Mouse (Mus musculus): ENCODE measurements around the gene Suds3.

Suds3 gene

DNA sequence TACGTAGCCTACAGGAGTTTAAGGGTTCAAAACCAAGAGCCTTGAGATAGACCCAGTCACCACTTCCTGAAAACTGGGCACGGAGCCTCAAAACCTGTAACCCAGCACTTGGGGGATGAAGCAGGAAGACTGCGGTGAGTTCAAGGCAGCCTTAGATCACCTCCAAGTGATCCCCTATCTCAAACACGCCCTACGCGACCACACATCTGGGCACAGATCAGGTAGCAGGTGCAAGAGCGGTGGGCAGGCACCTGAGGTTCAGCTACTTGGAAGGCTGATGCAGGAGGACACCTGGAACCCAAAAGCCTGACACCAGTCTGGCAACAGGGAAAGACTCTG lies 4.2 kb downstream of the Suds3 start:
- no peak for DNase-seq (ENCODE audit: low spot score in 2 of 2)

DNA sequence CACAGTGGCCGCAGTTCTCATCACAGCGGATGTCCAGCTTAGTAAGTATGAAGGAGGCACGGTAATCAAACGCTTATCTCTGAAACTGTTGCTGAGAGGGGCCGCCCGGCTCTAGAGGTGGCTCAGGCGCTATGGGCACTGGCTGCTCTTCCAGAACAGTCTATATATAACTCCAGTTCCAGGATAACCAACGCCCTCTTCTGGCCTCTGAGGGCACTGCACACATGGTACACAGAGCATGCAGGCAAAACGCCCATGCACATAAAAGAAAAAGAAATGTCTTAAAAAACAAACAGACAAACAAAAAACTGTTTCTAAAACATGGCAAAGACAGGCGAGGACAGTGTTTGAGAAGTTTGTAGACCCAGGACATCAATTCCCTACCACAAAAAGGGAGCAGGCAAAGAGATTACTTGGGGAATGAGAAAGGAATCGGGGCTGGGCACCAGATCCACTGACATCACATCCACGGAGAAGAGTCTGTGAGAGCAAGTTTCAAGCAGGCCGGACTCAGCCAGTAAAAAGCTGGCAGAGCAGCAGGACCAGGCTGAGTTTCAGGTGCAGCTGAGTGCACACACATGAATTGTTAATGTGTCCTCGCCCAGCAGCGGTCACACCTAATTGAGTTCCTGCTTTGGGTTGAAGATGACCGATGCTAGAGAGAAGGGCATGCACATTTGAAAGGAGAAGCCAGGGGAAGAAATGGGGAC lies 4.7 kb downstream of the Suds3 start:
- DNase-seq (ENCODE audit: low spot score in 2 of 2) = no peak

DNA sequence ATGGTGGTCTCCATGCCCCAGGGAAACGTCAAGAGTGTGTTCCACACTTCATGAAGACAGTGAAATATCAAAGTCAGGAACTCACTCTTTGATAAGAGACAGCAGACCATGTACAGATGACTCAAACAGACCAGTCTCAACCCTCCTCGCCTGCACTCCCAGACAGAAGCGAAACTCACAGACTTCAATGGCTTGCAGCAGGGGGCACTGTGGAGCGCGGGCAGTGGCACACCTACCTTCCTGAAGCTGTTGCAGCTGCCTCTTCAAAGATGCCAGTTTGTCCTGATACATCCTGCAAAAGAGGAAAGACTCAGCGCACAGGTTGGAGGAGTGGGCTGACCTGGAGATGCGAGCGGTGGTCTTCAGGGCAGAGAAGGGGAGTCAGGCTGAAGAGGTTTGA lies 6.4 kb downstream of the Suds3 start:
- DNase-seq (ENCODE audit: low spot score in 2 of 2) = no peak

DNA sequence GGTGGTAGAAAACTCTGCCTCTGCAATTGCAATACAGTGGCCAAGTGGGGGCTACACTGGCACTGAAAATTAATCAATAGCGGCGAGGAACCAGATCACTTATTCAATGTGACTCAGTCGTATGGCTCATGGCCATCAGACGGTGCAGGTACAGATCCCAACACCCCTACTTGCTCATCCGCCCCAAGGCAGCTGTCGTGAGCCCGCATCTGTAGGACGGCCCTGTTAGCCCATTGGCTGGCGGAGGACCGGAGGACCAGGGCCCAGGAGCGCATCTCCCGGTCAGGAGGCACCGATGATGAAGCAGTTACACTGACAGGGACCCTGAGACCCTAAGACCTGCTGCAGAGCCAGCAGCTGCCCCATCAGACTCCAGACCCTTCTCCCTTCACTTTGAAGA lies 7.2 kb downstream of the Suds3 start:
- no peak for DNase-seq (ENCODE audit: low spot score in 2 of 2)

DNA sequence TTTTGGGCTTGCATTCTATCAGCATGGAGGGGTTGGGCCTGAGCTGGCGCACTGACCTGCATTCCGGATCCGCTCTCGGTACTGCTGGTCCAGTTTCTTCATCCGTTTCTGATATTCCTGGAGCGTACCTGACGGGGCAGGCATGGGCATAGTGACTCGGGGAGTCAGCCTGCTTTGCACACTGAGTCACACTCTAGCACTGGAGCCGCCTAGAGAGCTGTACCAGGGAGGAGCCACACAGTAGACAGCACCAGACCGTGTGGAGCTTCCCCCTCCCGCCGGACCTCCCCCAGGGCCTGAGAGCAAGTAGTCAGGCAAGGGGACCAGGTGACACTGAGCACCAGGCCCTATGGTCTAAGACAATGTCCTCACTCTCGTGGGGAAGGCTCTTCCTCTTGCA lies 7.6 kb downstream of the Suds3 start:
- DNase-seq (ENCODE audit: low spot score in 2 of 2) = no peak

DNA sequence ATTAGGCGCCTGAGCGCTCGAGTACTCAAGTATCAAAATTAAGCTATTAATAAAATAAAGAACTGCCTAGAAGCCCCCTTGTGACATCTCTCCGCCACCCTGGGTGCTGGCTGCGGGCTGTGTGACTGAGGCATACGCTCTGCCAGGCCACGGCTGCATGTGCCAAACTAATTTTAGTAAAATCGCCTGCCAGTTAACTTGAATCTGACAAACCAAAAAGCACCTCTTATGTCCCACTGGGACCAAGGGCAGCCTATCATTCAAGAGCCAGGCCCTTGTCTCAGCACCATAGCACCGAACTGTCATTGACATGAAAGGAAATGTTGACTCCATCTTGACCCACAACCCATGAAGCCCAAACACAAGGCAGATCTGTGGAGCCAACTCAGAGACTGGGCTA lies 10.2 kb downstream of the Suds3 start:
- DNase-seq (ENCODE audit: low spot score in 2 of 2) = no peak

DNA sequence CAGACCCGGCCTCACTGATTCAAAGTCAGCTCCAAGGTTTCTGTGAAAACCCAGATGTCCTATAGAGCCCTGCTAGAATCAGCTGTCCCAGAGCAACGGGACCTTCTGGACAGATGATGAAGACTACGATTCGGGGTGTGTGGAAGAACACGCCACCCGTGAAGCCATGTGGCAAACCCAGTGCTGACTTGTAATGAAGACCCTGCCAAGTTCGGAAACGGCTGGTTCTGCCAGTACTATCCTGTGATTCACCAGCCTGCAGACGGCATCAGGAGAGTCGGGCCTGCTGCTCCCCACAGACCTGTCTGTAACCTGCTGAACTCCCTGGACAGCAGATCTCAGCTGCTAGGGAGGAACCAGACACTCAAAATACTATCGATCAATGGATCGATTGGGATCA lies 11.6 kb downstream of the Suds3 start:
- DNase-seq (ENCODE audit: low spot score in 2 of 2) = no peak

DNA sequence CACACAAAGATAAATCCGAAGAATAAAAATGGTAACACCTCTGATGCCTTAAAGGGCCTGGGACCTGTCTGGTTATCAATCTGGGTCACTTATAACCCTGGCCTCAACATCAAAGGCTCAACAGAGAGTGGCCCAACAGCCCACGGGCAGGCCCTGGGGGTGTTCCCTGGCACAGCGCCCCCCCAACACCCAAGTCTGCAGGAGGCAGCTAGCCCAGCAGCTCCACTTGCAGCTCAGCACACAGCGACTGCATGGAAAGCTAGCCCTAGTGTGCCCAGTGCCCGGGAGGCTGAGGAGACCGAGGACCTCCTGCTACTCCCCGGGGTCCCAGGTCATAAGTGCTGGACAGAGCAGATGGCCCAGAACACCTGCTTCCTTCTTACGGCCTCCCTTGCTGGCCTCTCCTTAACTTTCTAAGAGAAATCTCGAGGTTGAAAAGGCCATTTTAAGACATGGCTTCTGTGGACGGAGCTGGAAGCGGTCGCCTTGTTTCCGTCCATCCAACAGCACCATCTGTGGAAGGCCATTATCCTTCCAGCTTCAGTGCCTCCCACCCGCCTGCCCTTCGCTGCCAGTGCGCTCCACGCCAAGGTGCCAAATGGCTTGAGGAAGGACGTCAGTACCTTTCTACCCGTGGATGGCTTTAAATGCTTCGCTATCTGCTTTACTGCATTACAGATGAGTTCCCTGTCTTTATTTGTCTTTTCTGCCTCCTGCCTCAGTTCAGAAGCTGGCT lies 12.6 kb downstream of the Suds3 start:
- DNase-seq (ENCODE audit: low spot score in 2 of 2) = no peak

DNA sequence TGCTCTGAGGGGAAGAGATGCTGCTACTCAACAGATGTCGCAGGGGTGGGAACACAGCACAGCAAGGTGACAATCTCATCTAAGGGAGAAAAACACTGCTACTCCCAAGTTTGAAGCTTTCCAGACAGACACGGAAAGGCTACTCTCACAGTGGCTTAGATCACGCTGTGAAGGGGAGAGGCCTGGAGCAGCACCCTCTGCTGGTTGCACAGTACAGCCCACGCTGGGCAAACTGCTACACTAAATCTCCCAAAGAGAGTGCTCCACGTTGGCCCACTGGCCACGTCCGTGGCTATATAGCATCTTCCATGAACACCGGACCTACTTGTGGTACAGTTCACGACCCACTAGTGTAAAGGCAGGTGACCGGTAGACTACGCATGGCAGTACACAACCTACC lies 16.2 kb downstream of the Suds3 start:
- DNase-seq (ENCODE audit: low spot score in 2 of 2) = no peak

DNA sequence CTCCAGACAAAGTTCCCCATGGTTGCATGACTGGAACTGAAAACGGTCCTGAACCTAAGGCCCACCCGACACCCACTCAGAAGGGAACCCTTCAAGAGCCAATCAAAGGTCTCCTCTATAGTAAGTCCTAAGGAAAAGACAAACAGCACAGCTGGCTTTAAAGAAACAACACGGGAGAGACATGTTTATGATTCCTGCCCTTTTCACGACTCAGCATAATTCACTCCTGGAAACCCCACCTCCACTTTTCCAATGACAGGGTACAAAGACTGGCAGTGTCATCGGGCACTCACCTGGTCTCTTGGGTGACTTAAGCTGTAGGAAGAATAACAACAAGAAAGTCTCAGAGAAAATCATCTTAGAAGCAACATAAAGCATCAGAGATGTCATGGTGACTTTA lies 16.9 kb downstream of the Suds3 start:
- no peak for DNase-seq (ENCODE audit: low spot score in 2 of 2)

DNA sequence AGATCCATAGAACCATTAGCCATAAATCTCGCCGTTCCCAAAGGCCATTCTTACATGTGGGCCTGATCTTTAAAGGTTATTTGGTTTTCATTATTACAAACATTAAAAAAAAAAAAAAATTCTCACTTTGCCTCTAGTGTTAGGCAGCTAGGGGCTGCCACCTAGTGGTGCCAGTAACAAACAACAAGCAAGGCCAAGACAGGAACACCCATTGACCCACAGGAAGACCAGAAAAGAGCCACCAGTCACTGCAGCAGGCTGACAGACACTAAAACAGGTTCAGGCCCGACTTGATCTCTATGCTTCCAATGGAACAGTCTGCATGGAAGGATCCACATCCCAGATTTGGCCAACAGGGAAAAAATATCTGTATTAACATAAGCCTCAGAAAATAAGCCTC lies 19.2 kb downstream of the Suds3 start:
- peak; percentile 53 to 70 for DNase-seq (ENCODE audit: low spot score in 2 of 2)

DNA sequence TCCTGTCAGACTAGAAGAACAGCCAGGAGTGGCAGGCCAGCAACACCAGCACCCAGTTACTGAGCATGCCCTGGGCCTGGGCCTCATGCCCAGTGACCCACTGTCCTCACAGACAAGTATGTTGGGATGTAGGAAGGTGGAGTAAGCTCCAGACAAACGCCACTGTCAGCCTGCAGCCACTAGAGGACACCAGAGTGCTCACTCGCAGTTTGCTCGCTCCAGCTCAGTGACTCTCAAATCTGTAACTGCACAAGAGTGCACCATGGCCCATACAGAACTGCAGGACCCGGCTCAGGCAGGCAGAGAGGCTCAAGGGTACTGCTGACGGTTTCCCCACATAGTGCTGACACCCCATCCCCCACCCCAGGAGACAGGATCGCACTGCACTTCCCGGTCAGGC lies 21.5 kb downstream of the Suds3 start:
- peak; percentile 68 to 70 for DNase-seq (ENCODE audit: low spot score in 2 of 2)

DNA sequence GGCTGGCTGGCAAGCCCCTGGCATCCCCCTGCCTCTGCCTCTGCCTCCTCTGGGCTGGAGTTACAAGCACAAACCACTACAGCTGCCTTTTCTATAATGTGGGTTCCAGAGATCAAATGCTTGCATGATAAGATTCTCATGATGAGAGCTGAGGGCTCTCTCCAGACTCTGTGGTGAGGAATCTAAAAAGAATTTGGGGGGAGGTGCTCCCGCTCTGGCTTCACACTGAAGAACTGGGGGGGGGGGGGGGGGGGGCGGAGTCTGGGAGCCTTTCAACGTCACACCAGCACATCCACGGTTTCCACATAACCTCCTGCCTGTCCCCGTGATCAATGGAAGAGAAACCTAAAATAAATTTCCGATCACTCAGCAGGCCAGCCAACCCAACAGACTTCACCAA lies 26.1 kb downstream of the Suds3 start:
- no peak for DNase-seq (ENCODE audit: low spot score in 2 of 2)

DNA sequence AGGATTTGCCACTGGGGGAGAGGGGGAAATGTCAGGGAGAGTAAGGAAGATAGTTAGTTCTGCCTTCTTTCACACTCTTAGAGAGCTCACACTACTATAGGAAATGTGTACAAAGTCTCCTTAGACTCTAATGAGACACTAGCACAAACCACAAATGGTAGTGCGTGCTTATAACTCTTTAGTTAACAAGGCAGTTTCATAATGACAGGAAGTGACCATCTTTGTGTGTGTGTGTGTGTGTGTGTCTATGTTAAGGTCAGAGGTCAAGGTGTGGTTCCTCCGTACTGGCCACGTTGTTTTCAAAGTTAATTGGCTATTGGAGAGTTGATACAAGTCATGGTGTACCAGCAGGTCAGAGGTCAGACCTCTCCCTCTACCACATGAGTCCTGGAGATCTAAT lies 26.8 kb downstream of the Suds3 start:
- no peak for DNase-seq (ENCODE audit: low spot score in 2 of 2)

DNA sequence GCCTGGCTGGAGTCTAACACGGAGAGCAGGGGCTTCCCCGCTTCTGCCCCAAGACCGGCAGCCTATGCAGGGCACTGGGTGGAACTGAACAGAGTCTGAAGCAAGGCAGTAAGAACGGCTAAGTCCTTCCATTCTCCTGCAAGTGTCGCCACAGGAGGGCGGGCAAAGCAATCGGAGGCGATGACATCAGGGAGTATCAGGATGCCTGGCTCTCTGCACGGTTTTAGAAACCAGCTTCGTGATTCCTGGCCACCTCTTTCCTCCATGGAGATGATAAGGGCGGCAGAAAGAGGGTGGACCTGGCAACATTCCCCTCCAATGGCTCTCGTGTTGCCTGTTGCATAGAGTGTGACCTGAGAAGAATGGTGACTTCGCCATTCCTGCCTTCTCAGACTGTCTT lies 28.2 kb downstream of the Suds3 start:
- no peak for DNase-seq (ENCODE audit: low spot score in 2 of 2)

DNA sequence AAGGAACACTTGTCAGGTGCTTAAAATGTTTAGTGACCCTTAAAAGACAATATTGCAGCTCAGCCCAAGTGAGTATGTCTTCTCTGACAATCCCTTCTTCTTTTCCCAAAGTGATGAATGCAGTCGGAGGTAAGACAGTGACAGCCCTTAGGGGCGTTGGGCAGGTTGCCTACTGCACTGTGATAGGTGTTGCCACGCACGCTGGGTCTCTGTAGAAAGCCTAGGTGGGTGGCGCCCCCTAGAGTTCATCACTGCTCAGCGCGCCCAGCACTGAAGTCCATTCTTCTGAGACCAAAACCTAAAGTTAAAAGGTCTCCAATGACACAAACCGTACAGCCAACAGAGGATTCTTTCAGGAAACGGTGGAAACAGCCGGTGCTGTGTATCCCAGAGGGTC lies 46.4 kb downstream of the Suds3 start:
- peak; percentile 60 to 66 for DNase-seq (ENCODE audit: low spot score in 2 of 2)

DNA sequence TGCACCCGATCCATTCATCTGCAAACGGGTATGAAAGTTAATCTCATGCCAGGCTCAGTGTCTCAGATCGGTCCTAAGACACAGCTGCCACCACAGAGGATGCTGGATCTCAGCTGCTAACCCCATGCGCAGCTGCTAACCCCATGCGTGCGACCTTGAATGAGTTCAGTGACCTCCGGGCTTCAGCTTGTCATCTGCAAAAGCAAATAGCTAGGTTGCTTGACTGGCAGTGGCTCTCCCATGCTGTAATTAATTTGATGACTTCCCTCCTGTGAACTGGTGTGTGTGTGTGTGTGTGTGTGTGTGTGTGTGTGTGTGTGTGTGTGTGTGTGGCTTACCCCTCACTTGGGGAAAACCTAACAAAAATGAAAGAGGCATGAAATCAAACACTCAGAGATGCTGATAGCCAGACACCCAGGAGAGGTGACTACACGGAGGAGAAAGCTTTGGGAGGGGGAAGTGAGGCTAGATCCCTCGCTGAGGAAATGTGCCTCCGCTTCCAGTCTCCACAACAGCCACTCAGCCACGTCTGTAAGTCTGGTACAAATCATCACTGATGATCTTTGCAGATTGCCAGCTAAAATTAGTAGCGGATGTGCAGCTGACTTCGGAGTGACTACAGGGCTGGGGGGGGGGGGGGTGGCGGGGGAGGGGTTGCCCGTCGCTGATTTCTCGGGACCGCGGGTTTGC lies 47.0 kb downstream of the Suds3 start:
- peak; percentile 14 to 26 for DNase-seq (ENCODE audit: low spot score in 2 of 2)

DNA sequence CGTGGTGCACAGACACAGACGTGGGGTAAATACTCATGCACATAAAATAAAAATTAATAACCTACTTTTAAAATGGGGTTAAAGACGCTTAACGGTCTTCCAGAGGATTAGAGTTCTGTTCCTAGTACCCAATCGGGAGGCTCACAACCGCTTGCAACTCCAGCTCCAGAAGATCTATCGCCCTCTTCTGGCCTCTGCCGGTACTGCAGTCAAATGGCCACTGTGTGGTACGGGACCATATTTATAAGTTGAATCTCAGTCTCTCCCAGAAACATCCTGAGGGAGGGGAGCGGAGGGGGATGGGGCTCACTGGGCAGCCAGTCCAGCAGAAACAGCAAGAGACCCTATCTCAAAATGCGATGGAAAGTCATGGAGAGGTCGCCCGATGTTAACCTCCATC lies 47.7 kb downstream of the Suds3 start:
- no peak for DNase-seq (ENCODE audit: low spot score in 2 of 2)

DNA sequence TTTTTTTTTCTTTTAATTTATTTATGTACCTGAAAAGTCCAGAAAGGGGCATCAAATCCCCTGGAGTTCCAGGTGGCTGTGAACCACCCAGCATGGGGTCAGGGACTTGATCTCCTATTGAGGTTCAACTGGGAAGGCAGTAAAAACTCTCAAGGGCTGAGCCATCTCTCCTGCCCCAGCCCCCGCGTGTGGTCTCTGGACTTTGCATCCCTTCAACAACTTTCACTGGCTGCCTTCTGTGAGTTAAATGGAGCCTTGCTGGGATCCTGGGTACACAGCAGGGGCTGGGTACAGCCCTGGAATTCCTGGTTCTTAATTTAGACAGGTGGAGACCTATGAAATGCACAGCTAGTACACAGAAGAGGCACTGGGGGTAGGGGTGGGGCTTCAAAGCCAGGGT lies 54.7 kb downstream of the Suds3 start:
- DNase-seq (ENCODE audit: low spot score in 2 of 2) = no peak

DNA sequence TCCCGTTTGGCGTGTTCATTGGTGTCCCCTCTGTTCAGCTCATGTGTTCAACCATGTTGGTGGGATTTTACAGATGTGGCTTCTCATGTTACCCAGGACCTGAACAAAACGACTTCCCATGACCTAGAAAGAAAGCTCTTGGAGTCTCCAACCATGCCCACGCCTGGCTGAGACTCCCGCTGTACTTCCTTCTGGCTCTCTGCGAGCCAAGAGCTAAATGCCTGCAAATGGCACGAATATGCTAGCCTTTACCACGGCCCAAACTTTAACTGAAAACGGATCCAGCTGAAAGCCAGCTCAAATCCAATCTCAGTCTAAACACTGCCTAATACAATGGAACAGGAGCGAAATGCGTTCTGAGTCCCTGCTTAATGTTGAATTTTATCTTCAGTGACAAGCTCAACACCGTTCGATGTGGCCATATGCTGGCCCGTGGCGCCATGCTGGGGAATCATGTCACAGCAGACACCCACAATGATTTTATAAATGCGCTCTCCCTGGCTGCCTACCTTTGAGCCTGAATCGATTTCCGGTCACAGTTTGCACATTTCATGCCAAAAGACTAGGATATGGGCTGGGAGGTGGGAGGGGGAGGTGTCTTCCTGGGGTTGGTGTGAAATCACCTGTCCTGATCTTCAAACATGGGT lies 55.3 kb downstream of the Suds3 start:
- DNase-seq (ENCODE audit: low spot score in 2 of 2) = no peak

DNA sequence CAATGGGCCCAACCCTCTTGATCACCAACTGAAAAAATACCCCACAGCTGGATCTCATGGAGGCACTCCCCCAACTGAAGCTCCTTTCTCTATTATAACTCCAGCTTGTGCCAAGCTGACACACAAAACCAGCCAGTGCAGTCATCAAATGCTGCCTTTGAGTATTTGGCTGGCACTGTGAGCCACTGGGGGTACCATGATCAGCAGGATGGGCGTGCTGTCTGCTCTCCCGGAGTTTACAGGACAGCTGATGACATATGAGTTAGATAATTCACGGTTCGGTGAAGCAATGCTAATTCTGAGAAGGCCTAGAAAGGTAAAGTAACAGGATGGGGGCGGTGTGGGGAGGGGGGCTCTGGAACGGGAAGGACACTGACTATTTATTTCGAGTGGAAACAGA lies 66.0 kb downstream of the Suds3 start:
- no peak for DNase-seq (ENCODE audit: low spot score in 2 of 2)

DNA sequence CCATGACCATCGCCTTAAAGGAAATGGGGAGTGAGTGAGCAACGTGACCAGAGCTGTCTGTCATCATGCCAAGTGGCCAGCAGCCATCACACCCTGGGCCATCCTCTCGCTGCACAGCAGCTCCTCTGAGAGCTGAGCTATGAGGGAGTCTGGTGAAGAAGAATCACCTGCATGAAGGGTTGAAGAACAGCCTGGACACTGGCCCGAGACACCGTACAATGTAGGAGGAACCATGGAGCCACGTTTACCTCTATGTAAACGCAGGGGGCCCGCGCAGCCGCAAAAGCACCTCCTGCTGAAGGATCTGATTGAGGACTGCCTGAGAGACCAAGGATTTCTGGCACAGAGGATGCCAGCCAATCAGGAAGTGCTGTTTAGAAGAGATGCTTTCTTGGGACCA lies 70.8 kb downstream of the Suds3 start:
- DNase-seq (ENCODE audit: low spot score in 2 of 2) = no peak

DNA sequence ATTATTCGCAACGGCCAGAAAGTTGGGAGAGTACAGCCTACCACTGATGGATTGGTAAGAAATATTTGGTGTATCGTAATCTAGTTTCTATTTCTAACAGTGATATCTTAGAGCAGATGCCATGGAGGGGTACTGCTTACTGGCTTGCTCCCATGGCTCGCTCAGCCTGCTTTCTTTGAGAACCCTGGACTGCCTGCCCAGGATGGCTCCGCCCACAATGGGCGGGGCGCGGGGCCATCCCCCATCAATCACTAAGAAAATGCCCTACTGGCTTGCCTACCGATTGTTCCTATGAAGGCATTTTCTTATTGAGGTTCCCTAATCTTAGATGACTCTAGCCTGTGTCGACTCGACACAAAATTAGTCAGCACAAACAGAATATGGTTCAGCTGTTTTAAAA lies 73.3 kb downstream of the Suds3 start:
- no peak for DNase-seq (ENCODE audit: low spot score in 2 of 2)
